Mouse (Mus musculus) CH12.LX (cell line): ENCODE results near the gene Sf3a2. TPM values are rescaled to one million over a fixed set of nuclear protein-coding genes. Genes with fewer than 3 reads are reported as not detected.

Experiments
- DNase-seq: peaks from one replicate; pipeline ENCODE4 v3.0.0-alpha.2; 2013; ENCODE audit errors: extremely low read depth
- H3K27ac ChIP-seq: 2 replicates; pipeline ENCODE4 v1.5.1; 2012; ENCODE audit warnings: low read depth, mild to moderate bottlenecking, control low read depth, moderate library complexity; ENCODE audit not compliant: insufficient read depth
- H3K27me3 ChIP-seq: replicated peaks from 2 replicates; pipeline ENCODE3; 2012; ENCODE audit warnings: inconsistent platforms
- H3K36me3 ChIP-seq, 2 experiments: replicated peaks in 1 of 2; 2 replicates each; pipeline versions ENCODE3 to v1.6.1; 2012; ENCODE audit warnings: inconsistent platforms in 1 of 2, low read length in 1 of 2, mild to moderate bottlenecking in 1 of 2, mixed read lengths in 1 of 2, moderate library complexity in 1 of 2; ENCODE audit not compliant: control insufficient read depth in 1 of 2, insufficient read depth in 1 of 2
- H3K4me1 ChIP-seq, 2 experiments: 2 replicates each; pipeline ENCODE4 v1.6.1; 2012; ENCODE audit warnings: inconsistent platforms in 1 of 2, moderate library complexity in 1 of 2; ENCODE audit not compliant: insufficient read depth in 2 of 2, control insufficient read depth in 1 of 2
- H3K4me2 ChIP-seq: 2 replicates; pipeline ENCODE4 v1.6.1; 2012; ENCODE audit warnings: low read depth, mild to moderate bottlenecking, control low read depth; ENCODE audit not compliant: poor library complexity, insufficient read depth, severe bottlenecking
- H3K4me3 ChIP-seq, 3 experiments: fragments of 150-350 bp in 1 of 3; sonication (generic) in 1 of 3; replicated peaks in 1 of 3; 2 replicates each; pipeline versions ENCODE3 to v1.5.1; 2011 to 2012; ENCODE audit warnings: low read depth in 2 of 3, low read length in 2 of 3, mild to moderate bottlenecking in 2 of 3, moderate library complexity in 2 of 3, control low read depth in 1 of 3, improper control_type of control experiment in 1 of 3, inconsistent platforms in 1 of 3, mixed read lengths in 1 of 3; ENCODE audit not compliant: poor library complexity in 1 of 3
- H3K79me2 ChIP-seq: replicated peaks from 2 replicates; pipeline ENCODE4 v1.6.1; 2012; ENCODE audit warnings: mild to moderate bottlenecking, moderate library complexity; ENCODE audit not compliant: control insufficient read depth, poor library complexity, insufficient read depth, severe bottlenecking; ENCODE audit errors: extremely low read depth
- H3K9ac ChIP-seq: 2 replicates; pipeline ENCODE4 v1.6.1; 2012; ENCODE audit warnings: low read depth, mild to moderate bottlenecking, control low read depth, moderate library complexity; ENCODE audit not compliant: insufficient read depth
- H3K9me3 ChIP-seq: replicated peaks from 2 replicates; pipeline ENCODE3; 2012; ENCODE audit warnings: low read length, inconsistent platforms, mixed read lengths
- CTCF ChIP-seq, 2 experiments: IDR thresholded peaks in 1 of 2; conservative IDR thresholded peaks in 1 of 2; 2 replicates each; pipeline ENCODE4 v1.5.1; 2011 to 2012; ENCODE audit warnings: low read depth in 2 of 2, low read length in 2 of 2, improper control_type of control experiment in 1 of 2, inconsistent platforms in 1 of 2, mild to moderate bottlenecking in 1 of 2, moderate library complexity in 1 of 2
- E2F4 ChIP-seq: IDR thresholded peaks from 2 replicates; pipeline ENCODE4 v1.6.1; 2011; ENCODE audit warnings: low read depth, low read length, improper control_type of control experiment; ENCODE audit not compliant: insufficient replicate concordance
- ETS1 ChIP-seq: conservative IDR thresholded peaks from 2 replicates; pipeline ENCODE4 v1.6.1; 2012; ENCODE audit warnings: low read depth, mild to moderate bottlenecking, inconsistent platforms, low read length, improper control_type of control experiment, moderate library complexity
- HCFC1 ChIP-seq: IDR thresholded peaks from 2 replicates; pipeline ENCODE4 v1.6.1; 2012; ENCODE audit warnings: low read depth, mild to moderate bottlenecking, inconsistent platforms, low read length, improper control_type of control experiment
- IRF4 ChIP-seq: IDR thresholded peaks from 2 replicates; pipeline ENCODE4 v1.6.1; 2014; ENCODE audit warnings: low read depth, mild to moderate bottlenecking, inconsistent platforms, low read length, improper control_type of control experiment
- JUND ChIP-seq: conservative IDR thresholded peaks from 2 replicates; pipeline ENCODE4 v1.6.1; 2011; ENCODE audit warnings: low read depth, low read length, improper control_type of control experiment
- MEF2A ChIP-seq: IDR thresholded peaks from 2 replicates; pipeline ENCODE4 v1.6.1; 2014; ENCODE audit warnings: low read depth, mild to moderate bottlenecking, inconsistent platforms, low read length, improper control_type of control experiment, borderline replicate concordance
- MXI1 ChIP-seq: IDR thresholded peaks from 2 replicates; pipeline ENCODE4 v1.6.1; 2011; ENCODE audit warnings: mild to moderate bottlenecking, low read depth, low read length, improper control_type of control experiment
- MYC ChIP-seq: IDR thresholded peaks from 2 replicates; pipeline ENCODE4 v1.6.1; 2011; ENCODE audit warnings: low read depth, mild to moderate bottlenecking, improper control_type of control experiment, low read length
- NRF1 ChIP-seq: IDR thresholded peaks from 2 replicates; pipeline ENCODE4 v1.6.1; 2014; ENCODE audit warnings: low read depth, mild to moderate bottlenecking, inconsistent platforms, low read length, improper control_type of control experiment, moderate library complexity
- POLR2AphosphoS2 ChIP-seq: IDR thresholded peaks from 2 replicates; pipeline ENCODE4 v1.6.1; 2011; ENCODE audit warnings: low read depth, low read length, improper control_type of control experiment
- RAD21 ChIP-seq: IDR thresholded peaks from 2 replicates; pipeline ENCODE4 v1.6.1; 2011; ENCODE audit warnings: low read depth, mild to moderate bottlenecking, low read length, improper control_type of control experiment, moderate library complexity
- RCOR1 ChIP-seq: conservative IDR thresholded peaks from 2 replicates; pipeline ENCODE4 v1.6.1; 2012; ENCODE audit warnings: low read depth, mild to moderate bottlenecking, inconsistent platforms, low read length, improper control_type of control experiment
- SMC3 ChIP-seq: IDR thresholded peaks from 2 replicates; pipeline ENCODE4 v1.6.1; 2011; ENCODE audit warnings: low read depth, low read length, improper control_type of control experiment
- USF2 ChIP-seq: conservative IDR thresholded peaks from 2 replicates; pipeline ENCODE4 v1.6.1; 2011; ENCODE audit warnings: low read depth, low read length, improper control_type of control experiment
- ZC3H11A ChIP-seq: IDR thresholded peaks from 2 replicates; pipeline ENCODE4 v1.6.1; 2012; ENCODE audit warnings: low read depth, mild to moderate bottlenecking, inconsistent platforms, low read length, improper control_type of control experiment
- ZNF384 ChIP-seq: IDR thresholded peaks from 2 replicates; pipeline ENCODE4 v1.6.1; 2012; ENCODE audit warnings: low read depth, low read length, improper control_type of control experiment, inconsistent platforms
- dilution Hi-C: fragments of 300-500 bp; cut with MboI; formaldehyde crosslinking; loops from 2 replicates; pipeline ENCODE4 v1.14.3; 2020; ENCODE audit warnings: low sequenced_read_pairs; ENCODE audit not compliant: extremely low pct_unique_long_range_greater_than_20kb, extremely low pct_ligation_motif_present
- in situ Hi-C: fragments of 300-500 bp; cut with MboI; formaldehyde crosslinking; loops from 3 replicates; pipeline ENCODE4 v1.14.3; 2019; ENCODE audit warnings: low sequenced_read_pairs, low pct_ligation_motif_present, low pct_unique_long_range_greater_than_20kb, mixed read lengths
- polyA plus RNA-seq: library from polyadenylated mRNA; unstranded; fragments of >175 nt; gene quantifications from 2 replicates; pipeline ENCODE4 v1.2.1, GENCODE M21; 2012; ENCODE audit warnings: low read depth; ENCODE audit not compliant: insufficient read length
- total RNA-seq, 2 experiments: library from RNA; depleted of rRNA; stranded (reverse); fragments of 300-350 nt in 1 of 2; fragments of >200 nt in 1 of 2; gene quantifications; 2 replicates each; pipeline ENCODE4 v1.2.3; 2012 to 2014

The Sf3a2 gene
- total and polyA plus RNA-seq, 3 experiments = 12.4 to 153 (median 29.0) TPM

- no peak for DNase-seq
- TF ChIP-seq HCFC1 = no peak
- TF ChIP-seq ZC3H11A = no peak
- TF ChIP-seq USF2 = no peak
- TF ChIP-seq ETS1 = no peak
- TF ChIP-seq RCOR1 = no peak
- no peak for TF ChIP-seq CTCF (conservative IDR thresholded peaks at IDR 0.05 in 1 of 2, IDR thresholded peaks at IDR 0.05 in 1 of 2; ENCODE audit: low read depth in 2 of 2, low read length in 2 of 2)
- TF ChIP-seq JUND = no peak
- no peak for TF ChIP-seq MYC
- TF ChIP-seq MXI1 = no peak
- no peak for TF ChIP-seq E2F4
- TF ChIP-seq MEF2A = no peak
- no peak for TF ChIP-seq IRF4
- TF ChIP-seq POLR2AphosphoS2 = no peak
- TF ChIP-seq NRF1 = no peak
- no peaks in the 10 kb centered on the region for H3K79me2 ChIP-seq
- H3K4me2 ChIP-seq = no peak overlapping the region
- H3K9me3 ChIP-seq = no peaks in the 10 kb centered on the region
- H3K9ac ChIP-seq = no peak overlapping the region
- peaks cover 89 to 100% of the 10 kb centered on the region in 2 experiments for H3K36me3 ChIP-seq
- H3K27me3 ChIP-seq = no peaks in the 10 kb centered on the region
- no peak overlapping the region for H3K27ac ChIP-seq
- H3K4me1 ChIP-seq = peaks cover 0 to under 1% of the 10 kb centered on the region in 2 experiments; a peak in 2 of 4 replicates
- in situ Hi-C loops = no loop called here
- dilution Hi-C loops = no loop called here
- no peak overlapping the region for H3K4me3 ChIP-seq
These were observed 18.4 kb upstream of the Sf3a2 start for GRCm38 (mm10) chr10:80779565-80779964.

GRCm38 (mm10) chr10:80784302-80784701 is 13.7 kb upstream of the Sf3a2 start:
- no peak for TF ChIP-seq CTCF (conservative IDR thresholded peaks at IDR 0.05 in 1 of 2, IDR thresholded peaks at IDR 0.05 in 1 of 2; ENCODE audit: low read depth in 2 of 2, low read length in 2 of 2)
- TF ChIP-seq SMC3 = no peak
- TF ChIP-seq MXI1 = no peak
- TF ChIP-seq ZNF384 = no peak
- no peak for TF ChIP-seq RAD21
- TF ChIP-seq, all 38 proteins: peak for 0
- Histone ChIP-seq H3K4me1 (no peaks in the 10 kb centered on the region), H3K4me3 (no peak overlapping the region), H3K27ac (no peak overlapping the region), H3K27me3 (no peaks in the 10 kb centered on the region), H3K79me2 (no peaks in the 10 kb centered on the region), H3K9ac (no peak overlapping the region), H3K4me2 (no peak overlapping the region), H3K9me3 (no peaks in the 10 kb centered on the region), H3K36me3 (peaks cover 94 to 100% of the 10 kb centered on the region in 2 experiments)
- no peak for DNase-seq
- in situ Hi-C loops = no loop called here
- dilution Hi-C loops = no loop called here
